Mouse (Mus musculus) neutrophil, adult 5-6 weeks (primary cell): ENCODE measurements around the gene C1qa. TPM values are rescaled to one million over a fixed set of nuclear protein-coding genes. Genes with fewer than 3 reads are reported as not detected.

Experiments used
- ATAC-seq: fragments of 151-379, 151-347 bp; 2 replicates; pipeline ENCODE4 v1.8.0; 2017; ENCODE audit warnings: mild to moderate bottlenecking, moderate TSS enrichment; ENCODE audit not compliant: insufficient number of reproducible peaks, poor library complexity, low FRiP score, severe bottlenecking; ENCODE audit errors: extremely low read depth
- total RNA-seq: library from RNA; stranded (forward); fragments of 200-1000 nt; gene quantifications from 2 replicates; pipeline ENCODE4 v1.2.3, GENCODE M21; 2017

The C1qa gene
- total RNA-seq, 1 experiment from 2014 or later: not detected

DNA sequence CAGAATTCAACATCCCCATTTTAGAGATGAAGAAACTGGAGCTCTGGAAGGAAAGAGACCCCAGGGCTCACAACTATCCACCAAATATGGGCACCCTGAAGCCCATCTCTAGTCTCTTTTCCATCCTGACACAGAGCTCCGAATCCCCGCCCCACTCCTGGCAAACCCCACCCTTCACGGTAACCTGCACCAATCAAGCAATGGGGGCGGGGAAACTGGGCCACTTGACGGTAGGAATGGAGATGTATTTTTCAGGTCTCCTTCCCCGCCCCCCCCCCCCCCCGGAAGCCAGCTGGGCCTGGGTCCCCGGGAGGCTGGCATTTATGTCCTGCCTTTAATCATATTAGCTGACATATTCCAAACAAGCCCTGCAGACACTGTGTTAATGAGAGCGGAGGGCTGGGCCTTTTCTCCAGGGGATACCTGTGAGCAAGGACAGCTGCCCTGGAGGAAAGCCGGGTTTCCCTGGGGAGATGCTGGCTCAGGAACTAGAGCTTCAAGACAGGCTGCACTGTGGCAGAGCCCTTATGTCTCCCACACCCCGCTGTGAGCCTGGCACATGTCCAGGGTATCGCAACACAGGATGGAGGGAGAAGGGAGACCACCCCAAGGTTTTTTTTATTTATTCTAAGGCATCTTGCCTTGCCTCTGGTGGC is 30.8 kb downstream of the C1qa start:
- no peak for ATAC-seq

DNA sequence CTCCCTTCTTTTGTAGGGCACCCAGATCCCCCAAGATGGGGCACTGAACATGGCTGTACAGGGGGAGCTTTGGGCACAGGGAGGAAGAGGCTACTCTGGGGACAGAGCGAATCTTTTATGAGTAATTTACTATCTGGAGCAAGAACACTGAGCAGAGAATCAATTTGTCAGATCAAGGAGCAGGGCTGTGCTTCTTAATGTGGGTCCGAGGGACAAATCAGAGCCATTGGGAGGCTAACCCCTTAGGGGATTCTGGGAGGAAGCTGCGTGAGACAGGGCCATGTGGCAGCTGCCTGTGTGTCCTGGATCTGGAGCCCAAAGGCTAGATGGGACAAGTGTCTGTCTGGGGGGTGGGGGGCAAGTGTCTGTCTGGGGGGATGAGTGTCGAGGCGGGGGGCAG is 33.1 kb downstream of the C1qa start:
- ATAC-seq: no peak

DNA sequence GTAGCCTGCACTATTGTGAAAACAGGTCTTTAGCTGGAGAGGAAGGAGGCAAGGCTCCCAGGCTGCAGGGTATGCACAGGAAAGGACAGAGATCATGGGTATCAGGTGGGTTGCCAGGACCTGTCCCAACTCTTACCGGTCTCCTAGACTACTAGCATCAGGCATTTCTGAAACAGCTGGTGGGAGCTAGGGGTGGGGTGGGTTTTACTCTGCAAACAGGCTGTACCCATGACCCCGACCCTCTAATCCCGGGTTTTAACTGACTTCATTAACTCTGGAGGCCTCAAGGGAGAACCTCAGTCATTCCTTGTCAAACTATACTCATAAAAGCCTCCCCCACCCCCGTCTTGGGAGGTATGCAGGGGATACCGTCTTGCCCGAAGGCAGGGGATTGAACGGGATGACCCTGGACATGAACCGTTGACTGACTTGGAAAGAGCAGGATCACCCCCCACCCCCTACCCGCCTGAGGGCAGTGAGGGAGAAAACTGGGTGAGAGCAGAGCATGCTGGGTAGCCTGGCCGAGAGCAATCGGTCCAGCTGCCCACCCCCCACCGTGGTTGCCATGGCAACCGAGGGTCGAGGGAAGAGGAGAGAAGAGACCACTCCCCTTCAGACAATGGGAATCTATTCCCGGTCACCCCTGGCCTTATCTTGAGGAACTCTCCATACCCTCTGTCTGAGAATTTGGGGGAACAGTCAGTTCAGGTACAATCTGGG is 33.7 kb downstream of the C1qa start:
- ATAC-seq: no peak

DNA sequence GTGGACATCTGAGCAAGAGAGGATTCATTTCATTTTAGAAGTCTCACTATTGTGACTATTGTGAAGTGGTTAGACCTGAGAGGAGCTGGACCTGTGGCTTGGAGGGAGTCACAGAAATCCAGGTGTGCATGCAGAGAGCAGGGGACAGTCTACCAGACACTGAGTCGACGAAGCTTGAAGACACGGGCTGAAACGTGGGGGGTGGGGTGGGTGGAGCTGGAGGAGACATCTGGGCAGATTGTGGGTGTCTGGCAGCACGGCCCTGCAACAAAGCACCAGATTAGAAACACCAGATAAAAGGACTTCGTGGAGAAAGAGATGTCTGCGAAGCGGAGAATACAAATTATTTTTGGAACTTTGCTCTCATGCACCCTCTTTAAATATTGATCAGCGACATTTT is 35.1 kb downstream of the C1qa start:
- ATAC-seq: no peak

DNA sequence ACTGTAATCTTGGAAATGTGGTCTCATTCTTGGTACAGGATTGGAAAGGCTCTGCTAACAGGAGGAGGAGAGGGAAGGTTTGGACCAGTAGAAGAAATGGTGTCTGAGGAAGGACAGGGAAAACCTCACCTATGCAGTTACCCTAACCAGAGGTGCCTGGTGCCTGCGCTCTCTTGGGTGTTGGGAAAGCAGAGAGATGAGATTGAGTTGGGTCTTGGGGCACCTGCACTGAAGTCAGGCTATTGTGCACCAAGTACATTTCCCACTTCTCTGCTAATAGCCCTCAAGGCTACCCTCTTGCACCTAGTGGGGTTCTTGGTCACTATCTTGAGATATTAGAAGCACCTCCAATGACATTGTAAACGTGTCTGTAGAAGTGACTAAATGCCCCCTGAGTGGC is 36.2 kb downstream of the C1qa start:
- ATAC-seq: no peak

DNA sequence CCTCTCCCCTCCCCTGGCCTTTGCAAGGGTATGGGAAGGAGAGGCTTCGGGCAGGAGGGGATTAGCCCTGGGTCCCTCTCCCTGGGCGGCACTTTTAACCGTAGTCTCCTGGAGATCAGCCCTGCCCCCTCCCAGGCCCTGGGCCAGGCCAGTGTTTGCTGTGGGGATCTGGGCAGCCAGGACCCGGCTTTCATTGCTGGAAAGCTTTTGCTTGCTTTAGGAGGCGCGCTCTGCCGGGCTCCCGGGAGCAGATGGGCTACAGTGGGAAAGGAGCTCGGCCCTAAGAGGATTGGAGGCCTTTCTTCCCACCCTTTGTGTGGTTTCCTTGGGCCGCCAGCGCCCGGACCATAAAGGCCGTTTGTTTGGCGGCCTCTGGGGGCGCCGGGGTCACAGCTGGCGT is 36.8 kb downstream of the C1qa start:
- no peak for ATAC-seq

DNA sequence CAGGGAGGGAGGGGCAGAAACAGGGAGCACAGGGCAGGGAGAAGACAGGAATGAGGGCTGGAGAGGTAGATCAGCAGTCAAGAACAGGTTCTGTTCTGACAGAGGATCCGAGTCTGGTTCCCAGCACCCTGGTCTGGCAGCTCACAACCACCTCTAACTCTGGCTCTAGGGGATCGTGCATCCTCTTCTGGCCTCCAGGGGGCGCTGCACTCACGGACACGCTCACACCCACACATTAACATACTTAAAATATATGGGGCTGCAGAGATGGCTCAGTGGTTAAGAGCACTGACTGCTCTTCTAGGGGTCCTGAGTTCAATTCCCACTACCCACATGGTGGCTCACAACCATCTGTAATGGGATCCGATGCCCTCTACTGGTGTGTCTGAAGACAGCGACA is 38.6 kb downstream of the C1qa start:
- ATAC-seq: no peak

DNA sequence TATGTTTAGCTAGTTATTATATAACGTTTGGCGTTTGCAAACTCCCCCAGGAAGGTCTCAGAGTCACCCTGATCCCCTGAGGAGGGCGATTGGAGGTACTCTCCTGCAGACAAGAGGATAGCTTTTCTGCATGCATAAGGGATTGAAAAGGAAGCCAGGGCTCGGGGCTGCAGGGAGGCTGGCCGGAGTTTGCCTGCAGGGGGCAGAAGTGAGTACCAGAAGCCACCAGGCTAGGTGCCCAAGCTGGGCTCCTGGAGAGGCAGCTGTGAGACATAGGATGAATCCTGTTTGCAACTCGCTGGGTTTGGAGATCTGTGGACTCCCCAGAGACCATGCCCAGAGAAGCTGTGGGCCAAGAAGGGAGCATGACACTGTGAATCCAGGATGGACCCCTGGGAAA is 43.5 kb downstream of the C1qa start:
- no peak for ATAC-seq

DNA sequence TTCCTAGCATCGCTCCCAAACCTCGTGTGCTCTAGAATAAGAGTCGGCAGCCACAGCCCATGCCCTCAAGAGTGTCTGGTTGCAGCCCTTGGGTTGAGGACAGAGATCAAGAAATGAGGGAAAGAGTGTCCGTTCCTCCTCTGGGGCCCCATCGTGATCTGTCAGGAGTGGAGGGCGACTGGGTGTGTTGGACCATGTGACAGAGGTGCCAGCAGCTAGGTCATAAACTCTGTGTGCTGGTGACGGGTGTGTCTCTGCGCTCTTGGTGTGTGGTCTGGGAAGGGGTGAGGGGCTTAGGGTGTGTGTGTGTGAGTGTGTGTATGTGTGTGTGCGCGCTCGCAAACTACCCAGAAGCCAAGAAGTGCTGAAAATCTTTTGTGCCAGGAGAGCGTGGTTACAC is 45.6 kb downstream of the C1qa start:
- no peak for ATAC-seq

DNA sequence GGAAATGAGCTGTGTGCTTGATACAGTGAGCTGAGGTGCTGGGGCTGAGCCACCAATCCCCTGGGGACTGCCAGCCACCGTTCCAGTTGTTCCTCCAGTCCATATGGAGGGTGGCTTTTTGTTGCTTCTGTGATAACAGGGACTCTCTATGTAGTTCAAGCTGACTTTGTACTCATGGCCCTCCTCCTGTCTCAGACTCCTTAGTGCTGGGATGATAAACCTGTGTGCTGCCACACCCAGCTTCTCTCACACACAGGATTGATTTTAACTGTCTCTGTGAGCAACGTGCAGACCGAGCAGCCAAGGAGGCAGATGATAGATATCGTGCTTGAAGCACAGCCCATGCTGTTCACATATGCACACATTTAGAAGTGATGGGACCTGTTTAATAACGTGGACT is 46.5 kb downstream of the C1qa start:
- ATAC-seq: no peak

DNA sequence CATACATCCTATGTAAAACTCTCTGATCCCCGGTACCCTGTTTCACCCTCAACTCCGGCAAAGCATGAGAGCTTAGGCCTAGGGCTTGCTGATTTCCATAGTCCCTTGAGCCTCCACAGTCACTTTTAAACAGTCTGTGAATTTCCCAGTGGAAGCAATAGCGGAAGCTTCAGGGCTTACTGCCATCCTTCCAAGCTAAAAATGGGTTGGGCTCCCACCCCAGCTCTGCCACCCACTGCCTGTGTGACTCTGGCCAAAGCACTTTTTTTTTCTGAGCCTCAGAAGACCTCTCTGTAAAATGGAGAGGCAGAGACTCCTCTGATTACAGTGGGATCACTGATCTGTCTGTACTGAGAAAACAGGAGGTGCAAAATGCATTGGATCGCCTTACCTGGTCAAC is 50.0 kb downstream of the C1qa start:
- no peak for ATAC-seq

DNA sequence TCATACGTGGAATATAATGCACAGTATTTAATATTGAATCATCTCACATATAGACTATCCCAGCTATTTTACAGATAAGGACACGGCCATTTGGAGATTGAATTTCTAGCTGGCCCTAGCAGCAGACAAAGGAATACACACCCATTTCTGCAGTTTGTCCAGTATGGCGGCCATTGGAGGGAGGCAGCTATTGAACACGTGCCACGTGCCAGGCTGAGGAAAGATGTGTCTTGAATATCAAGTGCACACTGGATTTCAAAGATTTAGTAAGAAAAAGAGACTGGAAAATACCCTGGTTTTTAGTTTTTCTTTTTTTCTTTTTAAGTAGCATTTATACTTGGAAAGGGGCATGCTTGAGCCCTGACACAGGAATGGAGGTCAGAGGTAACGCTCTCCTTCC is 51.4 kb downstream of the C1qa start:
- no peak for ATAC-seq

Other genes starting within 250 kb of the C1qa start
- not detected in 2 replicates for gene Ephb2, start 62.8 kb downstream of the C1qa start, total RNA-seq
- not detected in 2 replicates for gene C1qb, start 12.6 kb downstream of the C1qa start, total RNA-seq
- gene C1qc, start 5.7 kb downstream of the C1qa start, total RNA-seq: not detected in 2 replicates
- not detected in 2 replicates for gene Epha8, start 58.0 kb upstream of the C1qa start, total RNA-seq
- 12.5 and 15.6 TPM in 2 replicates for gene Zbtb40, start 150.0 kb upstream of the C1qa start, total RNA-seq